Mouse (Mus musculus): ENCODE measurements at regions not wholly inside any gene's neighbourhood (a gene's known extent, or its start where the extent isn't known, plus 50 kb on each side); places are given as distances from the start of the nearest gene placed in this dataset.

- Histone ChIP-seq H3K9me3 (replicated peaks; ENCODE audit: control insufficient read depth, low read length, poor library complexity, severe bottlenecking) (no peaks in the 10 kb centered on the region), H3K9ac (ENCODE audit: low read depth, low read length) (no peak overlapping the region), H3K4me3 (ENCODE audit: low read depth, low read length) (no peak overlapping the region), H3K4me2 (ENCODE audit: low read length) (no peak overlapping the region), H3K27me3 (ENCODE audit: control insufficient read depth, insufficient read depth, low read depth, low read length) (no peaks in the 10 kb centered on the region), H3K36me3 (ENCODE audit: control insufficient read depth, insufficient read depth, low read length) (no peaks in the 10 kb centered on the region), H3K27ac (ENCODE audit: low read length) (no peak overlapping the region), H3K4me1 (ENCODE audit: control insufficient read depth, insufficient read depth, low read length) (peaks cover 15% of the 10 kb centered on the region)
- no peak for ATAC-seq
- 55% methylated on average over 11 of the region's 11 CpGs for WGBS
These were observed 168.7 kb downstream of the Vrk1 start for GRCm38 (mm10) chr12:106178688-106179205.

- Histone ChIP-seq H3K4me3 (ENCODE audit: low read depth, low read length) (no peak overlapping the region), H3K27me3 (ENCODE audit: control insufficient read depth, insufficient read depth, low read depth, low read length) (no peaks in the 10 kb centered on the region), H3K9ac (ENCODE audit: low read depth, low read length) (no peak overlapping the region), H3K9me3 (replicated peaks; ENCODE audit: control insufficient read depth, low read length, poor library complexity, severe bottlenecking) (no peaks in the 10 kb centered on the region; the same call in 1 of the 2 replicates), H3K4me1 (ENCODE audit: control insufficient read depth, insufficient read depth, low read length) (no peaks in the 10 kb centered on the region), H3K36me3 (ENCODE audit: control insufficient read depth, insufficient read depth, low read length) (no peaks in the 10 kb centered on the region), H3K27ac (ENCODE audit: low read length) (no peak overlapping the region), H3K4me2 (ENCODE audit: low read length) (no peak overlapping the region)
- ATAC-seq = no peak
- 79% methylated on average over 7 of the region's 7 CpGs for WGBS
These were observed 172.9 kb downstream of the Vrk1 start for GRCm38 (mm10) chr12:106182923-106183322.

DNA sequence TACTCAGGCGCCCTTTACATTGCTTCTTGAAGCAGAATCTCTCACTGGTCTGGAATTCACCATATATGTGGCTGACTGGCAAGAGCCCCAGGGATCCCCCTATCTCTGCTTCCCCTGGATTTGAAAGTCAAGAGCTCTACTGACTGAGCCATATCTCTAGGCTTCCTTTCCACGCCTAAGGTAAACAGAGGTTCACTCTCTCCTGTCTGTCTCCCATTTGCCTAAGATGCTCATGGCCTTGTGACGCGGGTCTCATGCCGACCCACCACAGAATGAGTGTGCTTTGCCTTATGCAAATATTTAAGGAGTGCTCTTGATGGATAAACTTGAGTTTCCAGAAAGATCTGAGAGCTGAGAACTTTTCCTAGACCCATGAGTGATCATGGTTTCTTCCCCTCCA is 173.9 kb downstream of the Vrk1 start:
- no peaks in the 10 kb centered on the region for H3K4me1 ChIP-seq (ENCODE audit: control insufficient read depth, insufficient read depth, low read length)
- no peak overlapping the region for H3K27ac ChIP-seq (ENCODE audit: low read length)
- no peak overlapping the region for H3K9ac ChIP-seq (ENCODE audit: low read depth, low read length)
- no peaks in the 10 kb centered on the region for H3K36me3 ChIP-seq (ENCODE audit: control insufficient read depth, insufficient read depth, low read length)
- 89% methylated on average over 5 of the region's 5 CpGs for WGBS
- H3K9me3 ChIP-seq (replicated peaks; ENCODE audit: control insufficient read depth, low read length, poor library complexity, severe bottlenecking) = no peaks in the 10 kb centered on the region; the same call in 1 of the 2 replicates
- ATAC-seq = no peak
- no peaks in the 10 kb centered on the region for H3K27me3 ChIP-seq (ENCODE audit: control insufficient read depth, insufficient read depth, low read depth, low read length)
- H3K4me2 ChIP-seq (ENCODE audit: low read length) = no peak overlapping the region
- H3K4me3 ChIP-seq (ENCODE audit: low read depth, low read length) = no peak overlapping the region

DNA sequence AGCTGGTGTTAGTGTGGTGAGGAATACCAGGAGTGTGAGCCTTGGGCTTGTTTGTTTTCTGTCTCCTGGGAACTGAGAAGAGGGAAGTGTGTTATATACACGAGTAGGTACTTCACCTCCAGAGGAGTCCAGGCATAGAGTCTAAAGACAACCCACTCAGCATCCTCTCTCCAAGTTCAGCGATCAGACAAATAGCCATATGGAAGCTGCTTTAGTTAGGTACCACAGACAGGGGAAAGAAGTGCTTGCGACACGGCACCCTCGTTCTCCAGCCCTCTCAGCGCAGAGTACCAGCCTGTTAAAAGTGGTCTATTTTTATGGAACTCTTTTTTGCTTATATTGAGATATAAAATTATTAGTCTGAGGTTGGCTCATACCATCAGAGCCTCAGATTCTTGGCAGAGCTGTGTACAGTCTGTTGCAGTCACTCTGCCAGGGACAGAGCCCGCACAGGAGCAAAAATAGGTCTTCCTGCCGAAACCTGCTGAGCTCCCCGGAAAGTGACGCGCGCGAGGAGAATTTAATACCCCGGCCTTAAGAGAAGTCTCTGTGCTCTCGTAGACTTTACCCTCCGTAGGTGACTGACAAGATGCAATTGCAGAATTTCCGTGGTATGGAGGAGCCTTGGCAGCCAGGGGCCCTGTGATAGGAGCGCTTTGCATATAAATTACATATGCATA is 175.5 kb downstream of the Vrk1 start:
- Histone ChIP-seq H3K27ac (ENCODE audit: low read length) (no peak overlapping the region), H3K9ac (ENCODE audit: low read depth, low read length) (no peak overlapping the region; the same call in 1 of the 2 replicates), H3K4me1 (ENCODE audit: control insufficient read depth, insufficient read depth, low read length) (no peaks in the 10 kb centered on the region), H3K27me3 (ENCODE audit: control insufficient read depth, insufficient read depth, low read depth, low read length) (no peaks in the 10 kb centered on the region), H3K36me3 (ENCODE audit: control insufficient read depth, insufficient read depth, low read length) (no peaks in the 10 kb centered on the region), H3K4me3 (ENCODE audit: low read depth, low read length) (no peak overlapping the region), H3K9me3 (replicated peaks; ENCODE audit: control insufficient read depth, low read length, poor library complexity, severe bottlenecking) (no peaks in the 10 kb centered on the region; the same call in 1 of the 2 replicates), H3K4me2 (ENCODE audit: low read length) (no peak overlapping the region)
- 71% methylated on average over 18 of the region's 18 CpGs for WGBS
- ATAC-seq = no peak

GRCm38 (mm10) chr12:106186501-106186900 is 176.5 kb downstream of the Vrk1 start:
- Histone ChIP-seq H3K4me2 (ENCODE audit: low read length) (no peak overlapping the region), H3K36me3 (ENCODE audit: control insufficient read depth, insufficient read depth, low read length) (no peaks in the 10 kb centered on the region), H3K9ac (ENCODE audit: low read depth, low read length) (no peak overlapping the region), H3K9me3 (replicated peaks; ENCODE audit: control insufficient read depth, low read length, poor library complexity, severe bottlenecking) (no peaks in the 10 kb centered on the region; the same call in 1 of the 2 replicates), H3K4me1 (ENCODE audit: control insufficient read depth, insufficient read depth, low read length) (no peaks in the 10 kb centered on the region), H3K27ac (ENCODE audit: low read length) (no peak overlapping the region), H3K27me3 (ENCODE audit: control insufficient read depth, insufficient read depth, low read depth, low read length) (no peaks in the 10 kb centered on the region), H3K4me3 (ENCODE audit: low read depth, low read length) (no peak overlapping the region)
- ATAC-seq = no peak
- 87% methylated on average over 10 of the region's 10 CpGs for WGBS

DNA sequence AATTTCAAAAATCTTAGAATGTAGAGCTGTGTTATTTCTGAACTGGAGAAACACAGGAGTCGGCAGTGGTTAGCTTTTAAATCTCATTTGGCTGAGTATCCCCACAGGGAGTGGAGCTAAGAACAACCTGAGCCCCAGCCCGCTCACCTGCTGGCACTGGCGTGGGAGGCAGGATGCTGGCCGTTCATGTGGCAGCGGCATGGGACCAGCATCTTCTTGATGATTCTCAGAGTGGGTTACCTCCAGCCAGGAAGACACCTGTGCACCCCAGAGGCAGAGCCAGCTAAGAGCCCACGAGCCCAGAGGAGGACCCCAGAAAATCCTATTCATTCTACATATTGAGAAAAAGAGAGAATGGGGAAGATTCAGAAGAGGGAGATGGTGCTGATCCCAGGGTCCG is 181.7 kb downstream of the Vrk1 start:
- WGBS = 82% methylated on average over 7 of the region's 7 CpGs
- Histone ChIP-seq H3K4me2 (ENCODE audit: low read length) (no peak overlapping the region), H3K4me1 (ENCODE audit: control insufficient read depth, insufficient read depth, low read length) (peaks cover 5% of the 10 kb centered on the region; the same call in 1 of the 2 replicates), H3K27me3 (ENCODE audit: control insufficient read depth, insufficient read depth, low read depth, low read length) (no peaks in the 10 kb centered on the region), H3K9me3 (replicated peaks; ENCODE audit: control insufficient read depth, low read length, poor library complexity, severe bottlenecking) (no peaks in the 10 kb centered on the region; the same call in 1 of the 2 replicates), H3K9ac (ENCODE audit: low read depth, low read length) (no peak overlapping the region), H3K36me3 (ENCODE audit: control insufficient read depth, insufficient read depth, low read length) (no peaks in the 10 kb centered on the region), H3K4me3 (ENCODE audit: low read depth, low read length) (no peak overlapping the region), H3K27ac (ENCODE audit: low read length) (no peak overlapping the region)
- no peak for ATAC-seq

DNA sequence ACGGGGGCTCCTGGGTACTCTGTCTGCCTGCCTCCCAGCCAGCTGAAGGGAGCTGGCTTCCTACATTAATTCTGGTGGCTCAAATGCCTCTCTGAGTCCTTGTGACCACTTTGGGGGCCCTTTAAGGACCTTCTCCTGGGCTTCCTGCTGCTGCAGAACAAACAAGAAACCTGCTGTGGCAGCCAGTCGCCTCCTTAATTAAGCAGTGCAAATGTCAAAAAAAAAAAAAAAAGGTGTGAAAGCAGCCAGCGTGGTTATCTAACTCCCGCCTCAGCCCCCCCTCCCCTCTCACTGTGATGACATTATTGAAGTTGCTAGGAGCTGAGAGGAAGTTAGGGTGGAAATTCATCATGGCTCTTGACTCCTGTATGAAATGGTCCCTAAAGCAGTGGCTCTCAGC is 189.3 kb downstream of the Vrk1 start:
- H3K36me3 ChIP-seq (ENCODE audit: control insufficient read depth, insufficient read depth, low read length) = no peaks in the 10 kb centered on the region
- no peak overlapping the region for H3K4me2 ChIP-seq (ENCODE audit: low read length)
- no peaks in the 10 kb centered on the region for H3K9me3 ChIP-seq (replicated peaks; ENCODE audit: control insufficient read depth, low read length, poor library complexity, severe bottlenecking)
- H3K4me3 ChIP-seq (ENCODE audit: low read depth, low read length) = no peak overlapping the region
- no peak for ATAC-seq
- H3K27ac ChIP-seq (ENCODE audit: low read length) = no peak overlapping the region
- H3K9ac ChIP-seq (ENCODE audit: low read depth, low read length) = no peak overlapping the region
- H3K4me1 ChIP-seq (ENCODE audit: control insufficient read depth, insufficient read depth, low read length) = peaks cover 10% of the 10 kb centered on the region; the same call in 1 of the 2 replicates
- H3K27me3 ChIP-seq (ENCODE audit: control insufficient read depth, insufficient read depth, low read depth, low read length) = no peaks in the 10 kb centered on the region
- 11% methylated on average over 4 of the region's 4 CpGs for WGBS

DNA sequence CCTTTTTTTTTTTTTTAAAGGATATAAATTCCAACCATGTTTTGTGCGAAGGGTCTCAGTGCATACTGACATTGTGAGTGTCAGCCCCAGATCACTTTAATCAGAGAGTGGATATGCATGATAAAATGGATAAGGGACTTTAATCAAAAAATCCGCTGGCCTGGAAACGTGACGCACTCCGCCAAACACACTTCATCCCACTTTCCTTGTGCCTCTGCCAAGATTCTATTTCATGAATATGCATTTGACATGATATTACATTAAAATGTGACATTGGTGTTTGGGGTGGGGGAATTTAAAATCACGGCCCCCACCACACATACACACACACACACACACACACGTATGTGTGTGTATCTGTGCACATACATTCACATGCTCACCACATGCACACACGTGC is 193.5 kb downstream of the Vrk1 start:
- peak overlapping the region; percentile 6; the same call in 1 of the 2 replicates for H3K27ac ChIP-seq (ENCODE audit: low read length)
- H3K9me3 ChIP-seq (replicated peaks; ENCODE audit: control insufficient read depth, low read length, poor library complexity, severe bottlenecking) = no peaks in the 10 kb centered on the region
- ATAC-seq = no peak
- peaks cover 2% of the 10 kb centered on the region; the same call in 1 of the 2 replicates for H3K4me1 ChIP-seq (ENCODE audit: control insufficient read depth, insufficient read depth, low read length)
- no peak overlapping the region for H3K9ac ChIP-seq (ENCODE audit: low read depth, low read length)
- H3K36me3 ChIP-seq (ENCODE audit: control insufficient read depth, insufficient read depth, low read length) = no peaks in the 10 kb centered on the region
- whole genome bisulfite sequencing = 59% methylated on average over 8 of the region's 8 CpGs
- H3K4me2 ChIP-seq (ENCODE audit: low read length) = no peak overlapping the region
- no peaks in the 10 kb centered on the region for H3K27me3 ChIP-seq (ENCODE audit: control insufficient read depth, insufficient read depth, low read depth, low read length)
- H3K4me3 ChIP-seq (ENCODE audit: low read depth, low read length) = no peak overlapping the region

- ATAC-seq = no peak
- WGBS = 69% methylated on average over 6 of the region's 6 CpGs
- no peaks in the 10 kb centered on the region for H3K4me1 ChIP-seq (ENCODE audit: control insufficient read depth, insufficient read depth, low read length)
- no peaks in the 10 kb centered on the region for H3K36me3 ChIP-seq (ENCODE audit: control insufficient read depth, insufficient read depth, low read length)
- no peak overlapping the region for H3K4me2 ChIP-seq (ENCODE audit: low read length)
- no peak overlapping the region for H3K9ac ChIP-seq (ENCODE audit: low read depth, low read length)
- H3K9me3 ChIP-seq (replicated peaks; ENCODE audit: control insufficient read depth, low read length, poor library complexity, severe bottlenecking) = no peaks in the 10 kb centered on the region
- H3K27ac ChIP-seq (ENCODE audit: low read length) = no peak overlapping the region
- no peak overlapping the region for H3K4me3 ChIP-seq (ENCODE audit: low read depth, low read length)
- H3K27me3 ChIP-seq (ENCODE audit: control insufficient read depth, insufficient read depth, low read depth, low read length) = no peaks in the 10 kb centered on the region
These were observed 200.9 kb downstream of the Vrk1 start for GRCm38 (mm10) chr12:106210959-106211358.

Measured in midbrain, embryonic 16.5 days (tissue).